Mouse (Mus musculus) embryo, embryonic 10 days (tissue): ENCODE data around the gene Spo11.

Source experiments
- DNase-seq: peaks from one replicate; pipeline ENCODE4 v3.0.0-alpha.2; 2015; ENCODE audit warnings: low spot score

Spo11 gene

DNA sequence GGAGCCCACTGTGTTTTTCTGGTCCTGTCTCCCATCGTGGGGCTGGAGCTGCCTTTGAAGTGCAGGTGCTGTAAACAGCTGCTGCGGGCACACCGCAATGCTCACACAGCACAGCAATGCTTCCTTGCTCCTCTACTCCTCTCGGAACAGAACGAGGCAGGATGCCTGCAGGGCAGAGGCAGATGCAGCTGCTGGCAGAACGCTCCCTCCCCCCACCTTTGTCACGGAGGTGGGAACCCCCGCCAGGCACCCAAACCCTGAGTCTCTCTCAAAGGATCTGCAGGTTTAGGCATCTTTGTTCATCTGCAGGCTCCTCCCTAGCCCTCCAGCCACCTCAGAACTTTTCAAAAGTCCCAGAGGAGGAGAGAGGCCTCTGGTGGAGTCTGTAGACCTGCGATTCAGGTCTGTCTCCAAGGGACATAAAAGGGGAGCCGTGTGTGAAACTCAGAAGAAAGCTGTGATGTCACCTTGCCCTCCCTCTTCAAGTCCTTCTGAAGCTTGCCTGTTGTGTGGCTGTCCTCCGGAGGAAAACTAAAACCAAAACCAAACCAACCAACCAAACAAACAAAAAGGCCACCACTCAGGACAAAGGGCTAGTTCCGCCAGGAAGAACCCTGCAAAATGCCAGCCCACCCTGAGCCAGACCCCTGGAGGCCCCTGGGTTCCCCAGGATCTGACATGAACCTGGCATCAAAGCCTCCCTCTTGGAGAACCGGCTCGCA lies at the start of gene Spo11:
TSS of gene Spo11 (plus strand) at position 292 of the 722 bp plus-strand sequence.
- DNase-seq, result no peak

DNA sequence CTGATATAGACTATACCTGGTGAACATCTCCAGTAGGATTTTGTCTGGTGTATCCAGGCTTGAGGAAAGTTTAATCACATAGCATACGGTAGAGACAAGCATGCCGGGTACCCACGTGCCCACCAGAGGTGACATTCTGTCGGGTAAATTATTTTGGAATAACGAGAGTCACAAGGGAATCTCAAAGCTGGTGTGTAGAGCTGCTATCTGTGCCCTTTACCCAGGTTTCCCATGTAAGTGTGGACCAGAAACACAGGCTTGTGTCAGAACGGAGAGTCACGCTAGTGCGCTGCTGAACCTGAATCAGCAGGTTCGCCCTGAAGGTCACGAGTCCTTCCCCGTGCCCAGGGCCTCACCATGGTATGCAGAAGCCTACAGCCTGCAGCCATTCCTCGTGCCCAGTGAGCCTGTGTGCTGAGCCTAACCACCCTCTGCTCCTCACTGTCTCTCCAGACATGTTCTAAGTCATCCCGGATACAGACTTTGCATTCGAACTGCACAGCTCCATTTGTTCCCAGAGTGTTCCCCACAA lies 47.5 kb upstream of the Spo11 start:
- no peak for DNase-seq

DNA sequence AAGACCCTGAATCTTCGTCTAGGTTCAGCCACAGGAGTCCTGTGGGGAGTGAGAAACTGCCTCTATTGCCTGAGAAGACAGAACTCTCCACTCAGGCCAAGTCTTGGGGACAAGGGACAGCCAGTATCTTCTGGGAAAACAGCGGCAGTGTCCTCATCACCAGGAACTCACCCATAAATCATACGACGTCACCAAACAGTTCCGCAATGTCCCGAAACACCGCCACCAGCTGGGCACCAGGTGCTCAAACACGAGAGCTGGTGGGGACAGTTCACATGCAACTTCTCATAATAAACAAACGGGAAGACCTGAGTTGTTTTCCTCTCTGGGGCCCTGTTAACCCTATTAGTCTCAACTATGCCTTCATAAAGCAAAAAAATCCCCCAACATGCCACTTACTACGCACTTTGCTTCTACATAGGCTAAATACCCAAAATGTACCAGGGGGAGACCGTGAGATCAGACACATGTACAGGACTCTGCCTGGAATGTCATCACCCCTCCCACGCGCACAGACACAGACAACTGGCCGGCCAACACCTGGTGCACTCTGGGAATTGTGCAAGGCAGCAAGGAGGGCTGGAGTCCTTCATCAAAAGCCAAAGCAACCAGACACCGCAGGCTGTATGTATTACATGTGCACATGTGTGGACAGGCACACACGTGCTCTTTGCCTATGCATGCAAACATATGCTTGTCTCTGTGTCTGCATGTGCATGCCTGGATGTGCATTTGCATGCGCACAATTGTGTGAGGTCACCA lies 46.2 kb upstream of the Spo11 start:
- no peak for DNase-seq

DNA sequence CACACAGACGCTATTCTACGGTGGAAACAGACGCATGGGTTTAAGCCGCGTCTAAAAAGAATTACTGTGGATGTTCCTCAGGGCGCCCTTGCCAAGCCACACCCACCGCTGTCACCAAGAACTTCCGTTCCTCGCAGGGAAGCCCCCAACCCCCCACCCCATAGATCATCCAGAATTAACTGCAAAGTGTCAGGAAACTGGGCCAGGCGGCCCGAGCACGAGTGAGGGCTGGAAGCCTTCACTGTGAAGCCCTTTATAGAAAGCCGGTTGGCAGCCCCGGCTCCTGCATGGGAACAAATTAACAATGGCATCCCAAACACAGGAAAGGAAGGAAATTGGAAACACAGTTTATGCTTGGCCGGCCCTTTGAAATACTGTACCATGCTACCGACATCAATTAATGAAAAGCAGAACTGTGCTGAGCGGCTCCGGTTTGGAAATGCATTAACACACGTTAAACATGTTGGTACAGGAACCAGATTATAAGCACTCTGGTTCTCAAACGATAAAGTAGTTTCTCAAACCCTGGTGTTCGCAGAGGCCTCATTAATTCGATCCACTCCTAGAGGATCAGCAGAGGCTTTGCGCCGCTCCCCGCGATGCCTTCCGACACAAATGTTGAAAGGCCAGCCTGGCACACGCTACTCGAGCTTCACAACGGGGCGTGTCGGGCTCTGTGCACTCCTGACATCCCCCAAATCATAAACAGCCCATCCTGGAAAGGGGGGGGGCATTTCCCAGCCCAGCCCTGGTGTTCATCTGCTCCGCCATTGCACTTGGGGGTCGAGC lies 43.7 kb upstream of the Spo11 start:
- peak; percentile 78 for DNase-seq

DNA sequence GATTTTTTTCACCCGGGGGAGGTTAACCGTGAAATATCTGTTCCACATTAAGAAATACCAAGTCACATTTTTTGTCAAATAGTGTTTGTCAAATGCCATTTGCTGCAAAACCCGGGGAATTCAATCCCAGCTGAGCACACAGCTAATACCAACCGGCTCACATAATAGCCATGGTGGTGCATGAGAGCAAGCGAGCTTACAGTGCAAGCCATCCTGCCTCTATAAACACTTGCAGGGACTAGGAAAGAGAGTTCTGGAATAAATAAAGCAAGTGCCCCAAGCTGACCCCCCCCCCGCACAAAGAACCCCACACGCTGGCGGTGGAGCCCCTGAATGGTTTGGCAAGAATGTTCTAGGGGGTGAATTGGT lies 43.1 kb upstream of the Spo11 start:
- no peak for DNase-seq

GRCm38 (mm10) chr2:172934891-172935740 lies 42.4 kb upstream of the Spo11 start:
- peak; percentile 81 for DNase-seq

GRCm38 (mm10) chr2:172935776-172936562 lies 41.5 kb upstream of the Spo11 start:
- peak; percentile 44 for DNase-seq

DNA sequence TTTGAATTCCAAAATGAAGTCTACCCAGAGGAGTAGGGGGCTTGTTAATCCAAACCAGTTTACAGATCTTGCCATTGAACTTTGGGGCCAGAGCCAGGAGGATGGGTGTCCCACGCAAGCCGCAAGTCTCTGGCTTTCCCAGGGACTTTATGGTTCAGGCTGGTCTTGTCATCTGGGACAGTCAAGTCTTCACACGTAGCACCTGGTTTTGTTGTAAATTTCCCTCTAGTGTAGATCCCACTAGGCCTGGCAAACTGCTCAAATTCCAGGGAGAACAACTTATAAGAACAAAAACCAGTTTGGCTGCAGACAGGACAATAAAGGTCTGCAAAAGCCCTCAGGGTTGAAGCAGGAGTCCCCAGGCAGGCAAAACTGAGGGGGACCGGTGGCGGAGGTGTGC lies 40.7 kb upstream of the Spo11 start:
- no peak for DNase-seq

DNA sequence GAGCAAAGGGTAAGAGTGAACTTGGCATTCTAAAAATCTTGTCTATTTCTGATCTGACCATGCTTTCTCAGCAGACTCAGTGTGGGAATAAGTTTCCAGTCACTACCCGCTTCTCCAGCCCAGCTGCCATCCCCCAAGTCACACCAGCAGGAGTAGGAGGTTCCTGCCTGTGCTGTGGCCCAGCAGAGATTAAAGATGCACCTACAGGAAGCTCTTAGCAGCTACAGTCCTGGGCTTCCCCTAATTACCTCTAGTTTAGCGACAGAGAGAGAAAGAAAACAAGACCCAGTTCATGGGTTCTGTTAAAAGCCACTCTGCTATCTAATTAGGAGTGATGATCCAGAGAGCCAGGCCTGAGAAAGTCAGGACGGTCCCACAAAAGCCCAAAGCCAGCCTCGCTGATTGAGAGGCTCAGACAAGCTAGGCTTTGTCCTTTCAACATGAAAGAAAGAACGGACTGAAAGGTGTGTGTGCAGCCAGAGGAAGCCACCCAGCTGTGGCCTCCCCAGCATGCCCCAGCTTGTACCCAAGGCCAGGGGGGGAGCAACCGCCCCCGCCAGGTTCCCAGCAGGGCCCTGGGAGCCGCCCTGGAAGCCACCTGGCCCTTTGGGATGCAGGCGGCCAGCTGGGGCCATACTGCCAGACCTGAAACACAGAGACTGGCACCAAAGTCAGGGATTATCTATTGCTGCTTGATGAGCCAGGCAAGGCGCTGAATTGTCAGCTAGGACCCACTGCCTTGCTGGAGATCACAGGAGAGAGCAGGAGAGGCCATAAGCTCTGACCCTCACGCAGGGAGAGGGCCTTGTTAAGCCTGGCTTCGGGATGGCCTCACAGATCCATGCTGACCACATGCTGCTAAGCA lies 39.9 kb upstream of the Spo11 start:
- no peak for DNase-seq

DNA sequence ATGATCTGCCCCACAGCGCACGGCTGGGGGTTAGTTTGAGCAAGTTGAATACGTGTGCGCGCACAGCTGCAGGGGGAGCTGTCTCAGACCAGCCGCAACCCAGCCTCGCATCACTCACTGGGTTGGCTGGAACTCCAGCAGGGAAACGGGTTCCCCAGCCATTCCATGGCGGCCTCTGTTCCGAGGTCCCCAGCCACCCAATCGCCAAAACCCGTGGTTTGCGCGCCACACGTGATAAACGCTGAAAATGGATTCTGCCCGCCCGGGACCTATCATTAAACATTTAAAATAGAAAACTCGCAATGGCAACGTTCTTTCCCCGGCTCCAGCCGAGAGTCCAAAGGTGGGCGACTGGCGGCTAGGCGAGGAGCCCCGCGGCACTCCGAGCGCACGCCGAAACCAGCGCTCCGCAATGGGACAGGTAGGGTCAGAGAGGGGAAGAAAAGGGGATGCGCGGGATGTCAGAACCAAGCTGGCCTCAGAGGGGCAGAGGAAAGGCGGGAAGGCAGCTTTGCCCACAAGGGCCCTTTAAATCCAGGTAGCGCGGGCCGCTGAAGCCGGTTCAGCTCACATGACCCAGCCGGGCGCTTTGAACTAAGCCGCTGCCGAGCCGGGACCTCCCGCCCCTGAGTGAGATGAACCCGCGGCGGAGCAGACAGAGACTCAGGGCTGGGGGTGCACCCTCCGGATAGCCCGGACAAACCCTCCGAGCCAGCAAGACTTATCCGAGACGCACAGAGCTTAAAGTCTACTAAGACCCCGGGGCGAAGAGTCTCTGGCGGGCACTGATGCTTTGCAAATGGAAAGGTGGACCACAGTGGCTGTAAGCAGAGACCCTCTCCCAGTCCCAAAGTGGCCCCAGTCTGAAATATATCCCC lies 38.5 kb upstream of the Spo11 start:
- DNase-seq, result peak; percentile 73

DNA sequence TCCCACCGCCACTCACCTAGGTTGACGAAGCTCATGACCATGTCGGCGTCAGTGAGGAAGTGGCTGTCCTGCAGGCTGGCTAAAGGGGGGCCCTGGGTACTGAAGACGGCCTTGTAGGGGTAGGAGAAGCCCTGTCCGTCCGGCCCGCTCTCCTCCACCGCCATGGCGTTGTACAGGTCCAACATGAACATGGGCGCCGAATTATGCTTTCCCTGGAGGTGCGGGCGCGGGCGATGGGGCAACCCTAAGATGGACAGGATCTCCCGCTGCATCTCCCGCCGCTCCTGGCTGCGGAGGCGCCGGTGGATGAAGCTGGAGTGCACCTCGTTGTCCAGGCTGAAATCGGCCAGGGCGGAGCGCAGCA lies 37.9 kb upstream of the Spo11 start:
- no peak for DNase-seq

DNA sequence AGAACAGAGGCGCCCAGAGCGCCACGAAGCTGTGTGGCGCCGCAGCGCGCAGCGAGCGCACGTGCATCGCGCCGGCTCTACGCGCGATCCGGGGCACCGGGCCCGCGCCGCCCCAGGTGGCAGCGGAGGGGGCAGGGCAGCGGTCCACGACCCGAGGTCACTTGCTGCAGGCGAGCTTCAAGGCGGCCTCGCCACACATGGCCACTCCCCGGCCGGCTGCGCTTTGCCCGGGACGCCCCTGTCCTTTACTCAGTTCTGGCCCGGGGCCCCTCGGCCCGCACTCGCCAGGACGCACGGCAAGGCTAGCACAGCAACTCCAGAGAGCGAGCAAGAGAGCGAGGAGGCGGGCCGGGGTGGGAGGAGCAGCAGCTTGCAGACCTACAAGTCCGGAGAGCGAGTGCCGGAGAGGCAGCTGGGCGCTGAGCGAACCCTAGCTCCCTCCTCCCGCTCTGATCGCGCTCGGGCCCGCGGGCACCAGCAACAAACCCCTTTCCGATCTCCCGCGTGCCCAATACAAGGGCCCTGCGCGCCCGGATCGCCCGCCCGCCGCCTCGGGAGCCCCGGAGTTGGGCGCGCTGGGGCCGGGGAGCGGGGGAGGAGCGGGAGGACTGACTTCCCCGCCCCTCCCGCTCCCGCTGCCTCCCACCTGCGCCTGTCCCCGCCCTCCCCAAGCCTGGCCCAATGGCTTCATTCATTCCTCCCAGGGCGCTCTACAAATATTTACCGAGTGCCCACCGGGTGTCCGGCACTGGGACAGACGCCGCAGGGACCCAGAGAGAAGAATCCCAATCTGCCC lies 37.3 kb upstream of the Spo11 start, which contains the start of gene Bmp7:
TSS of gene Bmp7 (minus strand) at position 319 of the 796 bp plus-strand sequence.
- peak; percentile 79 for DNase-seq

DNA sequence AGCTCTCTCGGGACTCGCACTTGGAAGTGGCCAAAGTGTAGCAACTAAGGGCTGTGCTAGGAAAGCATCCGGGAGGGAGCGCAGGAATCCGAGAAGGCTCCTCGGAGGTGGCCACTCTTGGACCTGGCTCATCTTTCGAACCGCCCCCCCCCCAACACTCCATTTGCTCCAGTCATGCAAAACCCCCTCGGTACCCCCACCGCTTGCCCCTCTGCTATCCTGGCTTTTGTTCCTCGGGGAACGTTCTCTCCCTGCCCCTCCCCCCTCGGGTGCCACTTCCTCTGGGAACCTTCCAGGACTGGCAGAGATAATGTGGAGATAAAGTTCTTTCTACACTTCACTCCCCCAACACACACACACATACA lies 36.7 kb upstream of the Spo11 start:
- DNase-seq, result no peak

DNA sequence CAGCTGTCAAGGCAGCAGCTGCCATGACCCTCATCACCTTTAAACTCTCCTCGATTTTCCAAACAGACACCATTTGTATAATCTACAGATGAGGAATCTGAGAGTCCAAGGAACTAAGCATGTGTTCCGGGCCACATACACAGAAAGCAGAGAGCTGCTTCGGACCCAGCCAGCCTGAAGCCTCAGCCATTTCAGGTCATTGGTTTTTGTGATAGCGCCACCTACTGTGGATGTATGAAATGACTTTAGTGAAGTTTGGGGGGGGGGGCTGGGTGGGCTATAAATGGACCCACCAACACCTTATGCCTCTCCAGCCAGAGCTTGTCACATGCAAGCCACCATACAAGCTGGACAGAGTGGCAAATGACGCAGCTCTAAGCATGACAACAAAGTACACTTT lies 28.4 kb upstream of the Spo11 start:
- peak; percentile 74 for DNase-seq

- DNase-seq, result no peak
Measured at GRCm38 (mm10) chr2:172950119-172950676, 27.3 kb upstream of the Spo11 start.

- no peak for DNase-seq
Measured at GRCm38 (mm10) chr2:172950722-172951121, 26.8 kb upstream of the Spo11 start.

DNA sequence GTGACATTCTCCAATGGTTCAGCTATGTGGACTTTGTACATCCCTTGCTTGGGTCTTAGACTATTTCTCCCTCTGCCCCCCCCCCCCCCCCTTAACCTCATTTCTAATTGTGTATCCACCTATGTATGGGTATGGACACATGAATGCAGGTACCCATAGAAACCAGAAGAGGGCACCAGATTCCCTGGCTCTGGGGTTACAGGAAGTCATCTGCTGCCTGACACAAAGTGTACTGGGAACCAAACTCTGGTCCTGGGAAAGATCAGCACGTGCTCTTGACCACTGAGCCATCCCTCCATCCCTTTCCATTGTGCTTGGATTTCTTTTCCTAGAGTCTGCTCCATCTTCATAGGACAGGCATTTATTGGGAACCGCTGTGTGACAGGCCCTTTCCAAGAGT lies 25.5 kb upstream of the Spo11 start:
- no peak for DNase-seq

- DNase-seq, result peak; percentile 62
Measured at GRCm38 (mm10) chr2:172958579-172958978, 18.9 kb upstream of the Spo11 start.
